Mouse (Mus musculus) liver, embryonic 13.5 days (tissue): ENCODE results near the gene Olfr1188. TPM values are rescaled to one million over a fixed set of nuclear protein-coding genes. Genes with fewer than 3 reads are reported as not detected.
"Not testable (repeated sequence)": the region's sequence is repeated elsewhere in the genome, so short reads cannot be mapped to it uniquely, and the experiment has no call there.

Experiments
- ATAC-seq: fragments of 200-750 bp; cut with Nextera tagmentation; 2 replicates; pipeline ENCODE4 v1.8.0; 2017; ENCODE audit warnings: low read depth, mild to moderate bottlenecking, moderate number of reproducible peaks, moderate library complexity
- DNase-seq: peaks from one replicate; pipeline ENCODE4 v3.0.0; 2022
- H3K27ac ChIP-seq: fragments of 300-500 bp; sonication (generic); 2 replicates; pipeline ENCODE4 v1.5.1; 2015; ENCODE audit warnings: moderate library complexity, mild to moderate bottlenecking, inconsistent platforms
- H3K27me3 ChIP-seq: fragments of 300-500 bp; sonication (generic); 2 replicates; pipeline ENCODE4 v1.6.1; 2015; ENCODE audit warnings: mild to moderate bottlenecking, inconsistent platforms
- H3K36me3 ChIP-seq: fragments of 300-500 bp; sonication (generic); 2 replicates; pipeline ENCODE4 v1.6.1; 2015; ENCODE audit warnings: mild to moderate bottlenecking, inconsistent platforms
- H3K4me1 ChIP-seq: fragments of 300-500 bp; sonication (generic); replicated peaks from 2 replicates; pipeline ENCODE4 v1.6.1; 2015; ENCODE audit warnings: inconsistent platforms
- H3K4me2 ChIP-seq: fragments of 300-500 bp; sonication (generic); 2 replicates; pipeline ENCODE4 v1.6.1; 2015; ENCODE audit warnings: inconsistent platforms, mild to moderate bottlenecking, moderate library complexity
- H3K4me3 ChIP-seq: fragments of 300-500 bp; sonication (generic); replicated peaks from 2 replicates; pipeline ENCODE4 v1.5.1; 2015; ENCODE audit warnings: mild to moderate bottlenecking, inconsistent platforms
- H3K9ac ChIP-seq: fragments of 300-500 bp; sonication (generic); 2 replicates; pipeline ENCODE4 v1.6.1; 2015; ENCODE audit warnings: mild to moderate bottlenecking, inconsistent platforms
- H3K9me3 ChIP-seq: fragments of 300-500 bp; sonication (generic); replicated peaks from 2 replicates; pipeline ENCODE4 v1.6.1; 2016; ENCODE audit warnings: inconsistent platforms
- WGBS: fragments of 180-500 bp; shearing (Covaris S2); methylation state at CpG from one replicate; pipeline ENCODE4 v1.1.7; 2015; ENCODE audit not compliant: insufficient replicate concordance; 5-methylcytosine and 5-hydroxymethylcytosine counted together
- polyA plus RNA-seq: library from polyadenylated mRNA; unstranded; fragments of >200 nt; fragmentation: Nextera tagmentation; extraction: Ambion mirVana; gene quantifications from 2 replicates; pipeline ENCODE4 v1.2.1, GENCODE M21; 2015

Gene Olfr1188
- not detected in 2 replicates for polyA plus RNA-seq

DNA sequence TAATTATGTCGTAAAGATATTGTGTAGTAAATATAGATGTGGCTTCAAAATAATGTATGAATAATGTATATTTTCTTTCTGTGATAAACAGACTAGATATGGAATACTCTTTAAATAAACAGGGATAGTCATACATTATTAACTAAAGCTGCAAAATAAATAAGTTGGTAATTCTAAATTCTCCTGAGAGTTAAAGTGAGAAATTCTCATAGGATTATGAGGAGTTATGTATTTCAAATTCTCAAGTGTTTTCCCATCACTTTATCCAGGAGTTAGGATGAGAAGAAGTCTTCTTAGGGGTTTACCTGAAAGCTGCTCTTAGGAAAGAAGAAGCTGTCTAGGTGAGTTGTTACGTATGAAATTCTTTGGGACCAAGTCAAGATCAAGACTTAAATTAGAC is at the start of gene Olfr1188:
Gene Olfr1188, plus strand, starts transcription at position 301 of the 400 bp plus-strand sequence.
- no peak within 1 kb of the TSS for H3K9ac ChIP-seq
- H3K4me1 ChIP-seq = no peaks in the 10 kb centered on the region
- DNase-seq (no peak), ATAC-seq (no peak)
- H3K4me3 ChIP-seq = no peak within 1 kb of the TSS
- H3K27me3 ChIP-seq = no peaks in the 10 kb centered on the region
- H3K9me3 ChIP-seq = no peaks in the 10 kb centered on the region
- WGBS = 57% methylated on average over 2 of the region's 2 CpGs
- no peaks in the 10 kb centered on the region for H3K36me3 ChIP-seq
- no peak within 1 kb of the TSS for H3K27ac ChIP-seq
- no peak within 1 kb of the TSS for H3K4me2 ChIP-seq

GRCm38 (mm10) chr2:88518251-88518650 is 38.5 kb upstream of the Olfr1188 start, which contains the start of gene Olfr1186:
Gene Olfr1186, plus strand, starts transcription at chr2:88518551.
- Histone ChIP-seq H3K27me3 (no peaks in the 10 kb centered on the region), H3K4me2 (no peak within 1 kb of the TSS), H3K9me3 (no peaks in the 10 kb centered on the region), H3K36me3 (no peaks in the 10 kb centered on the region), H3K27ac (no peak within 1 kb of the TSS), H3K9ac (no peak within 1 kb of the TSS), H3K4me3 (no peak within 1 kb of the TSS), H3K4me1 (no peaks in the 10 kb centered on the region)
- no peak for ATAC-seq
- 55% methylated on average over 2 of the region's 2 CpGs for WGBS
- no peak for DNase-seq

- Histone ChIP-seq H3K4me2 (no peak overlapping the region), H3K27ac (no peak overlapping the region), H3K36me3 (no peaks in the 10 kb centered on the region), H3K4me1 (no peaks in the 10 kb centered on the region), H3K27me3 (no peaks in the 10 kb centered on the region), H3K9me3 (no peaks in the 10 kb centered on the region), H3K4me3 (no peak overlapping the region), H3K9ac (no peak overlapping the region)
- WGBS = 47% methylated on average over 3 of the region's 3 CpGs
- ATAC-seq (no peak), DNase-seq (no peak)
Observed at GRCm38 (mm10) chr2:88525720-88526119, 31.0 kb upstream of the Olfr1188 start.

- not testable (repeated sequence) for ATAC-seq, DNase-seq
- 77% methylated on average over 12 of the region's 12 CpGs for WGBS
Observed at GRCm38 (mm10) chr2:88572696-88573095, 16.0 kb downstream of the Olfr1188 start.

DNA sequence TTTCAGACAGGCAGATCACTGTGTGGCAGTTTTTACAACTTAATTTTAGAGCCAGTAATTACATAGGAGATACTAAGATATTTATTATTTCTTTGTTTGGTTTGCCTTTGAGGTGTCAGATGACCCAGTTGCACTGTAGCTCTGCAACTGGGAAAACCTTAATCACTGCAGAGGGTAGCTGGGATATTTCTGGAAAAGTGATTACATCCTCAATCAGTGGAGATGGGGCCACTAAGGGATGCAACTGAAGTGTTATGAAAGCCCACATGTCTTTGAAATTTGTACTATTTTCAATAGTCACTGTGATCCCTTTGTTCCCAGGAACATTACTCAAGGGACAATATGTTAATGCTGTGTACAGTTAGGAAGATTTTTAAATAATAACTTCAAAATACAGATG is 29.4 kb downstream of the Olfr1188 start, which contains the start of gene Olfr1189:
Gene Olfr1189, plus strand, starts transcription at position 301 of the 400 bp plus-strand sequence.
- Histone ChIP-seq H3K9ac (no peak within 1 kb of the TSS), H3K4me3 (no peak within 1 kb of the TSS), H3K27ac (no peak within 1 kb of the TSS), H3K27me3 (no peaks in the 10 kb centered on the region), H3K36me3 (no peaks in the 10 kb centered on the region), H3K4me1 (no peaks in the 10 kb centered on the region), H3K4me2 (no peak within 1 kb of the TSS), H3K9me3 (no peaks in the 10 kb centered on the region)
- ATAC-seq (no peak), DNase-seq (no peak)

More at GRCm38 (mm10) chr2:88572696-88573095, 16.0 kb downstream of the Olfr1188 start:
- H3K4me3 ChIP-seq, H3K9ac ChIP-seq, H3K27ac ChIP-seq, H3K4me1 ChIP-seq, H3K4me2 ChIP-seq, H3K27me3 ChIP-seq, H3K9me3 ChIP-seq, H3K36me3 ChIP-seq: not testable (repeated sequence)

Other genes with a start within 250 kb of the Olfr1188 start
- not detected in 2 replicates for gene Olfr1174-ps, start 241.8 kb upstream of the Olfr1188 start, polyA plus RNA-seq
- gene Olfr1175-ps, start 229.7 kb upstream of the Olfr1188 start, polyA plus RNA-seq = not detected in 2 replicates
- not detected in 2 replicates for gene Olfr1176, start 220.2 kb upstream of the Olfr1188 start, polyA plus RNA-seq
- not detected in 2 replicates for gene Olfr1177-ps, start 210.4 kb upstream of the Olfr1188 start, polyA plus RNA-seq
- not detected in 2 replicates for gene Olfr1178, start 169.9 kb upstream of the Olfr1188 start, polyA plus RNA-seq
- gene Olfr1179, start 150.5 kb upstream of the Olfr1188 start, polyA plus RNA-seq = not detected in 2 replicates
- gene Olfr1180, start 137.8 kb upstream of the Olfr1188 start, polyA plus RNA-seq = not detected in 2 replicates
- not detected in 2 replicates for gene Olfr1181, start 130.8 kb upstream of the Olfr1188 start, polyA plus RNA-seq
- not detected in 2 replicates for gene Gm13757, start 107.8 kb upstream of the Olfr1188 start, polyA plus RNA-seq
- not detected in 2 replicates for gene Olfr1183, start 102.1 kb upstream of the Olfr1188 start, polyA plus RNA-seq
- not detected in 2 replicates for gene Olfr1184, start 73.3 kb upstream of the Olfr1188 start, polyA plus RNA-seq
- gene Olfr1185-ps1, start 63.6 kb upstream of the Olfr1188 start, polyA plus RNA-seq = not detected in 2 replicates
- gene Olfr1186, start 38.4 kb upstream of the Olfr1188 start, polyA plus RNA-seq = not detected in 2 replicates
- gene Olfr1189, start 29.5 kb downstream of the Olfr1188 start, polyA plus RNA-seq = not detected in 2 replicates
- not detected in 2 replicates for gene Olfr1191-ps1, start 83.6 kb downstream of the Olfr1188 start, polyA plus RNA-seq
- not detected in 2 replicates for gene Olfr1192-ps1, start 91.6 kb downstream of the Olfr1188 start, polyA plus RNA-seq
- gene Olfr1193, start 118.7 kb downstream of the Olfr1188 start, polyA plus RNA-seq = not detected in 2 replicates
- gene Olfr1195, start 132.3 kb downstream of the Olfr1188 start, polyA plus RNA-seq = not detected in 2 replicates
- gene Olfr1196, start 147.7 kb downstream of the Olfr1188 start, polyA plus RNA-seq = not detected in 2 replicates
- not detected in 2 replicates for gene Olfr1197, start 175.4 kb downstream of the Olfr1188 start, polyA plus RNA-seq
- gene Olfr1198, start 194.4 kb downstream of the Olfr1188 start, polyA plus RNA-seq = not detected in 2 replicates
- not detected in 2 replicates for gene Olfr1199, start 203.5 kb downstream of the Olfr1188 start, polyA plus RNA-seq
- not detected in 2 replicates for gene Olfr1200, start 213.6 kb downstream of the Olfr1188 start, polyA plus RNA-seq
- gene Olfr1201, start 236.1 kb downstream of the Olfr1188 start, polyA plus RNA-seq = not detected in 2 replicates